Mouse (Mus musculus) stomach, embryonic 15.5 days (tissue): Measurements from ENCODE around the gene Uchl4. TPM values are rescaled to one million over a fixed set of nuclear protein-coding genes. Genes with fewer than 3 reads are reported as not detected.

Experiments used
- ATAC-seq: fragments of 200-750 bp; cut with Nextera tagmentation; 2 replicates; pipeline ENCODE4 v1.8.0; 2017; ENCODE audit warnings: low read depth, moderate number of reproducible peaks, moderate TSS enrichment; ENCODE audit not compliant: insufficient read depth, low FRiP score
- H3K27ac ChIP-seq: fragments of 300-500 bp; sonication (generic); 2 replicates; pipeline ENCODE4 v1.5.1; 2015; ENCODE audit warnings: mild to moderate bottlenecking, inconsistent platforms
- H3K27me3 ChIP-seq: fragments of 300-500 bp; sonication (generic); replicated peaks from 2 replicates; pipeline ENCODE4 v1.6.1; 2015; ENCODE audit warnings: inconsistent platforms
- H3K36me3 ChIP-seq: fragments of 300-500 bp; sonication (generic); 2 replicates; pipeline ENCODE4 v1.6.1; 2015; ENCODE audit warnings: inconsistent platforms
- H3K4me1 ChIP-seq: fragments of 300-500 bp; sonication (generic); 2 replicates; pipeline ENCODE4 v1.6.1; 2015; ENCODE audit warnings: inconsistent platforms
- H3K4me2 ChIP-seq: fragments of 300-500 bp; sonication (generic); 2 replicates; pipeline ENCODE4 v1.6.1; 2015; ENCODE audit warnings: mild to moderate bottlenecking, inconsistent platforms
- H3K4me3 ChIP-seq: fragments of 300-500 bp; sonication (generic); replicated peaks from 2 replicates; pipeline ENCODE4 v1.5.1; 2015; ENCODE audit warnings: inconsistent platforms
- H3K9ac ChIP-seq: fragments of 300-500 bp; sonication (generic); 2 replicates; pipeline ENCODE4 v1.6.1; 2015; ENCODE audit warnings: inconsistent platforms
- H3K9me3 ChIP-seq: fragments of 300-500 bp; sonication (generic); 2 replicates; pipeline ENCODE4 v1.6.1; 2016; ENCODE audit warnings: inconsistent platforms
- WGBS: fragments of 180-500 bp; shearing (Covaris S2); methylation state at CpG from one replicate; pipeline ENCODE4 v1.1.7; 2015; 5-methylcytosine and 5-hydroxymethylcytosine counted together
- polyA plus RNA-seq: library from polyadenylated mRNA; unstranded; fragments of >200 nt; fragmentation: Nextera tagmentation; extraction: Ambion mirVana; gene quantifications from 2 replicates; pipeline ENCODE4 v1.2.1, GENCODE M21; 2015

Uchl4 gene
- polyA plus RNA-seq, 1 experiment from 2014 or later = 5.0 TPM

DNA sequence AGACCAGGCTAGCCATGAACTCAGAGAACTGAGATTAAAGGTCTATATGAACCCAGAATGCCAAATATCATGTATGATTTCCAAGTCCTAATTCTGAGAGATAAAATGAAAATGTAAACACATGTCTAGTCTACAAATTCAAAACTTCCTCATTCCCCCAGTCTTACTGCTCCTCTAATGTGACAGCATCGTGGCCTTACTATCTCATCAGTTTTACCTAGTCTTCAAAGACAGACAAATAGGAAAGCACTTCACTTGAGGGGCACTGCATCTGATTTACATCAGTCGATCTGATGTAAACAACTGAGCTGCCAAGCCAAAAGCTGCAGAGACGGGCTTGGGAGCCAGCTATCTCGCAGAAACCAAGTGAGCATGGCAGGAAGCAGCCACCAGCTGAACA is 18.9 kb upstream of the Uchl4 start:
- no peak for ATAC-seq
- Histone ChIP-seq H3K9me3 (no peaks in the 10 kb centered on the region), H3K9ac (no peak overlapping the region), H3K27ac (no peak overlapping the region), H3K4me2 (no peak overlapping the region), H3K36me3 (0 out of 2 replicates have a peak, but pooled peaks cover 8% of the 10 kb centered on the region), H3K27me3 (no peaks in the 10 kb centered on the region), H3K4me3 (no peak overlapping the region), H3K4me1 (peaks cover 5% of the 10 kb centered on the region)
- WGBS = 43% methylated on average over 4 of the region's 4 CpGs

DNA sequence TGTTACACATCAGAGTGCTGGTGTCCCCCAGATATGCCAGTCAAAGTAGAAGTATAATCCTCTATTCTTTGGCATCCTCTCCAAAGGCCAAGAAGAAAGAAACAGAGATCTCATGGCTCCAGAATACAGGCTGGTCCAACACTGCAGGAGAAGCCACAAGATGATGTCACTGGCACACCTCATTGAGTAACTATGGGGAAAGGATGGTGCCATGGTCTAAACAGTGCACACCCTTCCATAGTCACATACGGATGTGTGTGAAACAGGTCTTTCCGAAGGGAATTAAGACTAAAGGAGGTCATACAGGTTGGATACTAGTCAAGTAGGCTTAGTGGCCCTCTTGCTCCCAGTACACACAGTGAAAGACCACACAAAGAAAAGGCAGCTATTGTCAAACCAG is 18.4 kb upstream of the Uchl4 start:
- H3K4me3 ChIP-seq = no peak overlapping the region
- H3K27ac ChIP-seq = no peak overlapping the region
- no peak for ATAC-seq
- WGBS = 87% methylated on average over 2 of the region's 2 CpGs
- H3K27me3 ChIP-seq = no peaks in the 10 kb centered on the region
- peaks cover 5% of the 10 kb centered on the region for H3K4me1 ChIP-seq
- 0 out of 2 replicates have a peak, but pooled peaks cover 6% of the 10 kb centered on the region for H3K36me3 ChIP-seq
- H3K9ac ChIP-seq = no peak overlapping the region
- no peaks in the 10 kb centered on the region for H3K9me3 ChIP-seq
- no peak overlapping the region for H3K4me2 ChIP-seq

DNA sequence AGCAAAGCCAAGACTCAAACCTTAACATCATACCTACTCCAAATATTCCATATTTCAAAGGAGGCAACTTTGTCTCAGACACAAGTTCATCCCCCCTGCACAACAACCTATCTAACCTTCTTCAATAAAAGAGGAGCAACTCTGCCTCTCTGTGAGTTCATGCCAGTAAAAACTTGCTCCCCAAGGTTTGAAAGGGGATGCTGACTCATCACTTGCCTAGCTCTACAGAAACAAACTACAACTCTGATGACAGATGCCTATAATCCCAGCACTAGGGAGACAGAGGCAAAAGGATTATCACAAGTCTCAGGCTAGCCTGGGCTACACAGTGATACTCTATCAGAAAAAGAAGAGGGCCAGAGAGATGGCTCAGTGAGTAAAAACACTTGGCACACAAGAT is 17.1 kb upstream of the Uchl4 start:
- H3K9ac ChIP-seq = no peak overlapping the region
- no peak overlapping the region for H3K4me2 ChIP-seq
- no peak overlapping the region for H3K4me3 ChIP-seq
- no peak for ATAC-seq
- peaks cover 5% of the 10 kb centered on the region for H3K4me1 ChIP-seq
- H3K27me3 ChIP-seq = no peaks in the 10 kb centered on the region
- no peaks in the 10 kb centered on the region for H3K9me3 ChIP-seq
- H3K36me3 ChIP-seq = no peaks in the 10 kb centered on the region
- H3K27ac ChIP-seq = no peak overlapping the region

DNA sequence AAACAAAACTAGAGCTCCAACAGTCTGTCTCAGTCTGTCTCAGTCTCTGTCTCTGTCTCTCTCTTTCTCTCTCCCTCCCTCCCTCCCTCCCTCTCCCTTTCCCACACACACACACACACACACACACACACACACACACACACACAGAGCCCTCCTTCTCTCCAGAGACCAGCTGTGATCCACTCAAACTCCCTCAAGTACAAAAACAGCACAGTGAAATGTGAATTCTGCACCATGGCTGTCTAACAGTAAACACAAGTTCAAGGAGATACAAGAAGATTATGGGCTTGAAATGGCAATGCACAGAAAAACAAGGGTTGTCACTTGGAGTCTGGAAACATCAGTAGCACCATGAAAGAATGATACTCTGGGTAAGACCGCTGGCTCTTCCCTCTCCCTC is 15.7 kb upstream of the Uchl4 start:
- Histone ChIP-seq H3K9me3 (no peaks in the 10 kb centered on the region), H3K4me2 (no peak overlapping the region), H3K4me1 (peaks cover 5% of the 10 kb centered on the region), H3K9ac (no peak overlapping the region), H3K36me3 (no peaks in the 10 kb centered on the region), H3K27me3 (no peaks in the 10 kb centered on the region), H3K27ac (no peak overlapping the region), H3K4me3 (no peak overlapping the region)
- ATAC-seq = no peak
- WGBS = 75% methylated on average over 1 of the region's 1 CpGs

DNA sequence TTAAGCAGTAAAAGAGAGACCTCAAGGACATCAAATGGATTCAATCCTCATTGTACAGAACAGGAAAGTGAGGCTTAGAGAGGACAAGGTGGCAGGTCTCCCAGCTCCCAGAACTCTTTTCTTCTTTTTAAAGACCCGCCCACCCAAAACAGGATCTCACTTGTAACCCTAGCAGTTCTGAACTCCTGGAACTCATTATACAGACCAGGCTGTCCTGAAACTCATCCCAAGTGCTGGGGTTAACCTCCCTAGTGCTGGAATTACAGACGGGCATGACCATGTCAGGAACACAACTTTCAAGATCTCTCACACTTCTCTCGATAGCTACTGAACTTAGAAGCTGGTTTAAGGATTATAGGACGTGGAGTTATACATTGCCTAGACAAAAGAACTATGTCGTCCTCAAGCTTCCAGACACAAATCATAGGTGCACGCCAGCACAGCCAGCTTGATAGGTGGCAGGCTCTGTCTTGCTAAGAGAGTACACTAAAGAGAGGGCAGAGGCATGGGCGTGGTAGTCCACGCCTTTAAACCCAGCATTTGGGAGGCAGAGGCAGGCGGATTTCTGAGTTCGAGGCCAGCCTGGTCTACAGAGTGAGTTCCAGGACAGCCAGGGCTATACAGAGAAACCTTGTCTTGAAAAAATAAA is 15.1 kb upstream of the Uchl4 start:
- Histone ChIP-seq H3K4me1 (peaks cover 5% of the 10 kb centered on the region), H3K9me3 (no peaks in the 10 kb centered on the region), H3K9ac (no peak overlapping the region), H3K36me3 (no peaks in the 10 kb centered on the region), H3K27ac (no peak overlapping the region), H3K27me3 (no peaks in the 10 kb centered on the region), H3K4me2 (no peak overlapping the region), H3K4me3 (no peak overlapping the region)
- 81% methylated on average over 10 of the region's 10 CpGs for WGBS
- ATAC-seq = no peak

DNA sequence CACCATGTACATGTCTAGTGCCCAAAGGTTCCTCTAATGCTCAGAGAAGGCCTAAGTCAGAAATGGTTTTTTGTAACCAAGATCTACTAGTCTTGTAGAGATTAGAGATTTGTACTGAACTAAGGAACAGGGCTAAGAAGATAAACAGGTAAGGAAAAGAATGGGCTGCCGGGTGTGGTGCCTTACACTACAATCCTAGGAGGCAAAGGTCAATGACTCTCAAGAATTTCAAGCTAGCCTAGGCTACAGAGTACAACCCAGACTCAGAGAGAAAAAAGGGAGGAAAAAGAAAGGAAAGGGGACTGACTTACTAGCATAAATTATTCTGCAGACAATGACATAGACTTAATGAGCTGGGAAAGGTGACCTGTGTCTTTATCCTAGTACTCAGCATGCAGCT is 14.4 kb upstream of the Uchl4 start:
- Histone ChIP-seq H3K9me3 (no peaks in the 10 kb centered on the region), H3K27ac (no peak overlapping the region), H3K9ac (no peak overlapping the region), H3K27me3 (no peaks in the 10 kb centered on the region), H3K4me1 (peaks cover 5% of the 10 kb centered on the region), H3K36me3 (no peaks in the 10 kb centered on the region), H3K4me2 (no peak overlapping the region), H3K4me3 (no peak overlapping the region)
- no peak for ATAC-seq
- WGBS = 51% methylated on average over 1 of the region's 1 CpGs

DNA sequence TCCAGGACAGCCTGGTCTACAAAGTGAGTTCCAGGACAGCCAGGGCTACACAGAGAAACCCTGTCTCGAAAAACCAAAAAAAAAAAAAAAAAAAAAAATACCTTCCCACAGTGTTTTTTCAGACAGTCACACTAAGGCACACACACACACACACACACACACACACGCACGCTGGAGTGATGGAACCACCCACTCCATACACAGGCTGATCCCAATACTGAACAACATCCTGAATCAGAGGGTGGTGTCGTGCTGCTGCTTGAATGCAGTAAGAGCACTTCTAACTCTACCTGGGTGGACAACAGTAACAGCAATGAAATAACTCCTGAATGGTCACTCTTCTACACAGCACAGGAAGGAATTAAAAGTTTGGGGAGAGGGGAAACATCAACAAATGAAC is 13.5 kb upstream of the Uchl4 start:
- Histone ChIP-seq H3K4me2 (no peak overlapping the region), H3K9me3 (no peaks in the 10 kb centered on the region), H3K27ac (no peak overlapping the region), H3K4me3 (no peak overlapping the region), H3K27me3 (no peaks in the 10 kb centered on the region), H3K9ac (no peak overlapping the region), H3K4me1 (peaks cover 5% of the 10 kb centered on the region), H3K36me3 (no peaks in the 10 kb centered on the region)
- 76% methylated on average over 4 of the region's 4 CpGs for WGBS
- no peak for ATAC-seq

DNA sequence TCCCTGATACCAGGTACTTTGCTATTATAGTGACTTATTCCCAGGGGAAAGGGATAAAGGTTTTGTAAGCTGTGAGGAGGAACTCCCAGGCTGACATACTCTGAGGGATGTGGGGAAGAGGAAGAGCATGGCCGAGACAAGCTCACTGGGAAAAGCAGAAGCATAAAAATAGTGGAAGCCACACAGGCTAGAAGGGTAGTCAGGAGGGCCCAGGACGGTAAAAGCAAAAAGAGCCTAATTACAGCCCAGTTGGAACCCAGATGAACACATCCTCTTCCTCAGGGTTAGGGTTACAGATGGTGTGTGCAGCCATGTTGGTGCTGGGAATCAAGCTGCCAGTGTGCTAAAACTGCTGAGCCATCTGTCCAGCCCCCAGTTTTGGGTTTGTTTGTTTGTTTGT is 12.9 kb upstream of the Uchl4 start:
- no peak overlapping the region for H3K4me3 ChIP-seq
- H3K36me3 ChIP-seq = no peaks in the 10 kb centered on the region
- no peak overlapping the region for H3K27ac ChIP-seq
- ATAC-seq = no peak
- no peaks in the 10 kb centered on the region for H3K9me3 ChIP-seq
- no peak overlapping the region for H3K4me2 ChIP-seq
- no peak overlapping the region for H3K9ac ChIP-seq
- no peaks in the 10 kb centered on the region for H3K27me3 ChIP-seq
- WGBS = 57% methylated on average over 2 of the region's 2 CpGs
- peaks cover 5% of the 10 kb centered on the region for H3K4me1 ChIP-seq

DNA sequence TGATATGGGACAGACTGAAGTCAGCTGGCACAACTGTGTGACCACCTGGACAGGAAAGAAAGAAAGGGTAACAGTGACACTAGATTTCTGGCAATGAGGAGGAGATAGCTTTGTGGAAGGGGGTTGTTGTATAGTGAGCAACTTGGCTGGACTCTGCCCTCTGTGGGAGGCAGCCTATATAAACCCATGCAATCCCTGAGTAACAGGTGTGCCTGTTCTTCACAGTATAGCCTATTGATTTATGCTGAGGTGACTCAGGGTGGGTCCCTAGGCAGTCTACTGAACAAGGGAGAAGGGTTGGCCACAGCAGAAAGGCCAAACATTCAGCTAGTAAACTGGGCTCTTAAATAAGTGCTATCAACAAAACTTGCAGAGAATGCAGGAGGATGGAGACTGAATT is 9.2 kb upstream of the Uchl4 start:
- ATAC-seq = peak; percentile 83
- Histone ChIP-seq H3K9ac (no peak overlapping the region), H3K27ac (no peak overlapping the region; the same call in 1 of the 2 replicates)

DNA sequence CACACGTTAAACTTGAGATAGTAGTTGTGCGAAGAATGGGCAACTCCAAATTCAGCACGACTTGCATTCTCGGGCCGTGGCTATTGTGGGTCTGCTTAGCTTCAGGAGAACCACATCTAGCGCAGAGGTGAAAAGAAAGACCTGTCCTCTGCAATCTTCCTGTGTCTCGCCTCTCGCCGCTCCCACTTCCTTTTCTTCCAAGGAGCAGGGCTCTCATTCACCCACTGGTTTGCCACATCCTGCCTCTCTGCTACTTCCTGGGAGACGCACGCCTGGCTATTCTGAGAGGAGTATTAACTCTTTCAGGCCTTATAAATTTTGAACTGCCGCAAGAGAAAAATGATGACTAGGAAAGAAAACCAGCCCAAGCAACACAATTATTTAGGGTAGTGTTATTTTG is 7.3 kb upstream of the Uchl4 start:
- no peak overlapping the region for H3K27ac ChIP-seq
- H3K4me3 ChIP-seq = no peak overlapping the region
- no peaks in the 10 kb centered on the region for H3K36me3 ChIP-seq
- ATAC-seq = no peak
- 61% methylated on average over 12 of the region's 12 CpGs for WGBS
- no peaks in the 10 kb centered on the region for H3K9me3 ChIP-seq
- no peak overlapping the region for H3K9ac ChIP-seq
- H3K4me1 ChIP-seq = peaks cover 18% of the 10 kb centered on the region
- no peak overlapping the region for H3K4me2 ChIP-seq
- H3K27me3 ChIP-seq = no peaks in the 10 kb centered on the region

More for the DNA sequence above, 9.2 kb upstream of the Uchl4 start:
- Histone ChIP-seq H3K27me3 (no peaks in the 10 kb centered on the region), H3K4me3 (no peak overlapping the region), H3K4me1 (peaks cover 8% of the 10 kb centered on the region; the same call in 1 of the 2 replicates), H3K36me3 (no peaks in the 10 kb centered on the region), H3K9me3 (no peaks in the 10 kb centered on the region), H3K4me2 (no peak overlapping the region)

DNA sequence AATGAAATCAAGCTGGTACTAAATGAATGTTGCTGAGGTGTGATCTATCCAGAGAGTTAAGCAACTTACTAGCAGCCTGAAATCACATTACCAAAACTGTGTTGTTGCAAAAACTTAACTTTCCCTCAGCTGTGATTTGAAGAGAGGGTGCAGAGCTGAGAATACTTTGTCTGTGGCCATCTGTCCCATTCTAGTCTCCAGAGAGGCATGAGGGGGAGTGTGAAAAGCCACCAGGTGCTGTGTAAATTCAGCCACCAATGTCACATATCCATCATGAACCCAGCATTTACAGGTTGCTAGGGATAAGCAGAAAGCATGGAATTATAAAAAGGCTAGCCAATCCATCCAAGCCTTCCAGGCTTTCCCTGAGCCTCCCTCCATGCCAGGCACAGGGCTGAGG is 6.0 kb upstream of the Uchl4 start:
- no peak overlapping the region for H3K4me3 ChIP-seq
- no peaks in the 10 kb centered on the region for H3K9me3 ChIP-seq
- H3K9ac ChIP-seq = no peak overlapping the region
- H3K27ac ChIP-seq = no peak overlapping the region
- H3K4me2 ChIP-seq = no peak overlapping the region
- peaks cover 21% of the 10 kb centered on the region for H3K4me1 ChIP-seq
- H3K27me3 ChIP-seq = no peaks in the 10 kb centered on the region
- H3K36me3 ChIP-seq = no peaks in the 10 kb centered on the region
- ATAC-seq = no peak

DNA sequence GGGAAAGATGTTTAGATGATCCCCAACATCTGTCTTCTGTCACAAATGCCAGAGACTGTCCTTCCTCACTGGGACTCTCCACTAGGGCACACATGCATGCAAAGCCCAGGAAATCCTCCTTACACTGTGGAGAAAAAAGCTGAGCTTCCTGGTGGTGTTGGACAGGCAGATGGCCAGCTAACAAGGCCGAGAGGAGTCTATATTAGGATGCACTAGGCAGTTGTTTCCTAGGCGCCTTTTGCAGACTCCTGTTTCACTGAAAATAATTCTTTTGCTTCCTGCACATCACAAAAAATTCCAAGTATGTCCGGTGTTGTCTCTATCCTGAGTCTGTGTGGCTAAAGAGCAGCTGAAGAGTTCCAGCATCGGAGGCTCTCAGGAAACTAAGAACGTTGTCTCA is 3.8 kb upstream of the Uchl4 start:
- H3K9ac ChIP-seq = no peak overlapping the region
- ATAC-seq = no peak
- H3K27ac ChIP-seq = peak overlapping the region; percentile 72
- H3K4me3 ChIP-seq = no peak overlapping the region
- H3K4me1 ChIP-seq = peaks cover 24% of the 10 kb centered on the region
- no peak overlapping the region for H3K4me2 ChIP-seq
- 38% methylated on average over 5 of the region's 5 CpGs for WGBS
- peaks cover 2% of the 10 kb centered on the region; the same call in 1 of the 2 replicates for H3K36me3 ChIP-seq
- no peaks in the 10 kb centered on the region for H3K9me3 ChIP-seq
- no peaks in the 10 kb centered on the region for H3K27me3 ChIP-seq

DNA sequence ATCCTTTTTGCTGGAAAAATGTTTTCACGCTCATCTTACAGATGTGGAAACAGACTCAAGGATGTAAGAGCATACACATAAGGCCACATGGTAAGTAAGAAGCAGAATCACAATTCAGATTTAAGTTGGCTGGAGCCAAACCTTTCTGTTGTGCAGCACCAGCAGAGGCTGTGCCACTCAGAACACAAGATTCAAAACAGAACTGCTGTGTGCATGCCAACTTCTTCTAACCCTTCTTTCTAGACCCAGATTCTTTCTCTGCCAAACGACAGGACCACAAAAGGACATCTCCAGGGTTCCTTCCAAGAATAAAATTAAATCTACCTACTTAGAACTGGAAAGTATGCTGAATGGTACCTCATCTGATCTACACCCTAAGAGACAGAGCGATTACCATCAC is 3.3 kb upstream of the Uchl4 start:
- WGBS = 57% methylated on average over 3 of the region's 3 CpGs
- no peak overlapping the region for H3K9ac ChIP-seq
- peaks cover 24% of the 10 kb centered on the region for H3K4me1 ChIP-seq
- H3K27me3 ChIP-seq = no peaks in the 10 kb centered on the region
- no peaks in the 10 kb centered on the region for H3K9me3 ChIP-seq
- H3K4me2 ChIP-seq = 0 out of 2 replicates have a peak overlapping the region, but pooled peaks have one; percentile 8
- peak overlapping the region; percentile 72 for H3K27ac ChIP-seq
- ATAC-seq = no peak
- peaks cover 5% of the 10 kb centered on the region; the same call in 1 of the 2 replicates for H3K36me3 ChIP-seq
- H3K4me3 ChIP-seq = no peak overlapping the region
